Mouse (Mus musculus) frontal cortex, postnatal 25 days (tissue): ENCODE results near the gene Htt.
"Not testable (repeated sequence)": the region's sequence is repeated elsewhere in the genome, so short reads cannot be mapped to it uniquely, and the experiment has no call there.

Source experiments
- DNase-seq, 2 experiments: peaks; one replicate each; pipeline ENCODE4 v3.0.0; 2022; ENCODE audit warnings: low spot score in 2 of 2

Gene Htt

GRCm38 (mm10) chr5:34761509-34761908 is at the start of gene Htt:
TSS of gene Htt (plus strand) at chr5:34761740.
- DNase-seq, result peak; percentile 95 to 96

GRCm38 (mm10) chr5:34714371-34714770 is 47.2 kb upstream of the Htt start:
- DNase-seq, result not testable (repeated sequence)

- no peak for DNase-seq
Measured at GRCm38 (mm10) chr5:34714816-34715215, 46.7 kb upstream of the Htt start.

GRCm38 (mm10) chr5:34729141-34729540 is 32.4 kb upstream of the Htt start:
- no peak for DNase-seq

GRCm38 (mm10) chr5:34730255-34730654 is 31.3 kb upstream of the Htt start:
- no peak for DNase-seq

GRCm38 (mm10) chr5:34751477-34751876 is 10.1 kb upstream of the Htt start:
- DNase-seq, result no peak

- DNase-seq, result no peak
Measured at GRCm38 (mm10) chr5:34758762-34759161, 2.8 kb upstream of the Htt start.

- peak in 1 of 2 experiments; percentile 8 for DNase-seq
Measured at GRCm38 (mm10) chr5:34760850-34761508, 561 bp upstream of the Htt start.

GRCm38 (mm10) chr5:34761934-34762611 is 533 bp downstream of the Htt start:
- peak; percentile 20 to 27 for DNase-seq

GRCm38 (mm10) chr5:34771818-34772217 is 10.3 kb downstream of the Htt start:
- DNase-seq, result no peak

GRCm38 (mm10) chr5:34772696-34773245 is 11.2 kb downstream of the Htt start:
- DNase-seq, result no peak

- no peak for DNase-seq
Measured at GRCm38 (mm10) chr5:34773392-34773791, 11.9 kb downstream of the Htt start.

- no peak for DNase-seq
Measured at GRCm38 (mm10) chr5:34785027-34785426, 23.5 kb downstream of the Htt start.

- no peak for DNase-seq
Measured at GRCm38 (mm10) chr5:34791141-34791540, 29.6 kb downstream of the Htt start.

GRCm38 (mm10) chr5:34800292-34800953 is 38.9 kb downstream of the Htt start:
- DNase-seq, result no peak

- DNase-seq, result no peak
Measured at GRCm38 (mm10) chr5:34806038-34806437, 44.5 kb downstream of the Htt start.

- no peak for DNase-seq
Measured at GRCm38 (mm10) chr5:34822431-34823149, 61.0 kb downstream of the Htt start.

- no peak for DNase-seq
Measured at GRCm38 (mm10) chr5:34854079-34854478, 92.5 kb downstream of the Htt start.

GRCm38 (mm10) chr5:34865367-34865766 is 103.8 kb downstream of the Htt start:
- no peak for DNase-seq

- not testable (repeated sequence) for DNase-seq
Measured at GRCm38 (mm10) chr5:34880307-34880706, 118.8 kb downstream of the Htt start.

GRCm38 (mm10) chr5:34881023-34881422 is 119.5 kb downstream of the Htt start:
- no peak for DNase-seq

- no peak for DNase-seq
Measured at GRCm38 (mm10) chr5:34885250-34885649, 123.7 kb downstream of the Htt start.
